Mouse (Mus musculus) gastrocnemius, postnatal 14 days (tissue): ENCODE measurements around the gene Msmp. TPM values are rescaled to one million over a fixed set of nuclear protein-coding genes. Genes with fewer than 3 reads are reported as not detected.

Experiments
- DNase-seq: peaks from one replicate; pipeline ENCODE4 v3.0.0; 2021; ENCODE audit warnings: mixed read lengths
- intact Hi-C: fragments of 180-260 bp; cut with DNase I; formaldehyde crosslinking; loops from one replicate; pipeline ENCODE4 v1.15.1; 2025; ENCODE audit warnings: low total_unique reads
- microRNA-seq, 2 experiments: library from miRNA; unstranded; fragments of <30 nt; microRNA quantifications; one replicate each; pipeline ENCODE4 v1.2.0; 2021
- total RNA-seq, 2 experiments: library from RNA; stranded (reverse); gene quantifications; 2 replicates each; pipeline ENCODE4 v1.2.3; 2021

Gene Msmp
- total RNA-seq, 2 experiments from 2014 or later = 0.29 TPM; not detected in 1

GRCm38 (mm10) chr4:43542044-43542443 is 42.2 kb downstream of the Msmp start:
- no peak for DNase-seq
- intact Hi-C loops = no loop called here

- DNase-seq = no peak
- intact Hi-C loops = no loop called here
These were observed 48.3 kb downstream of the Msmp start for GRCm38 (mm10) chr4:43536031-43536430.

DNA sequence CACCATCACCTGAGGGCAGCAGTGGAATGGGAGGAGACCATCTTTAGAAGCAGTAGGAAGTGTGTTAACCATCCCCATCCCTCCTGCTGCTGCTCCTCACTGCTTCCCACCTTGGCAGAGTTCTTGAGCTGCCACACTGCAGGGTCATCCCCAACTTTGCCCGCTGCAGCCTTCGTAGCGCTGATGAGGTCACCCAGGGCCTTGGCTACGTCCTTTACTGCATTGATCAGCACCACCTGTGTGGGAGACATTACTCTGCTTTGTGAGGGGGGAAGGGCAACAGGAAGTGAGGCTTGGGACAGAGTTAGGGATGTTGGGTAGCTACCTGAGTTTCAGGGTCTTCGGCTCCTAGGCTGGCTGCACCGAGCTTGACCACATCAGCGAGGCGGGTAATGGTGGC is 48.7 kb downstream of the Msmp start:
- intact Hi-C loops = no loop called here

GRCm38 (mm10) chr4:43533270-43533669 is 51.0 kb downstream of the Msmp start:
- no peak for DNase-seq
- intact Hi-C loops = loop anchor here (5.0 kb wide), 1 partner anchor 94 kb away; no protein-coding TSS in a partner anchor

More for the DNA sequence above, 48.7 kb downstream of the Msmp start:
- no peak for DNase-seq

Small RNA genes within 50 kb of the gene (microRNA-seq; reads per million reads assigned to microRNA genes)
- gene Gm25262 = 0 to 0.32 reads per million in 2 experiments

Other genes with a start within 250 kb of the Msmp start
- 10 to 100 TPM; 19.6 to 20.6 TPM for gene Rusc2, start 202.5 kb downstream of the Msmp start, total RNA-seq
- not detected for gene Fam166b, start 155.4 kb downstream of the Msmp start, total RNA-seq
- gene Tesk1, start 142.6 kb downstream of the Msmp start, total RNA-seq = 10 to 100 TPM; 25.2 to 28.0 TPM
- gene Cd72, start 129.9 kb downstream of the Msmp start, total RNA-seq = not detected
- gene Sit1, start 100.8 kb downstream of the Msmp start, total RNA-seq = not detected
- gene Ccdc107, start 91.6 kb downstream of the Msmp start, total RNA-seq = 10 to 100 TPM; 25.7 to 25.9 TPM
- gene Arhgef39, start 84.8 kb downstream of the Msmp start, total RNA-seq = 1 to 10 TPM; 1.3 to 1.6 TPM
- gene Car9, start 77.5 kb downstream of the Msmp start, total RNA-seq = 1 to 10 TPM; 2.1 to 2.9 TPM
- gene Tpm2, start 60.7 kb downstream of the Msmp start, total RNA-seq = 1,000 to 10,000 TPM; 8,430 to 9,008 TPM
- 10 to 100 TPM; 38.7 to 45.6 TPM for gene Creb3, start 22.2 kb downstream of the Msmp start, total RNA-seq
- gene Tln1, start 21.8 kb downstream of the Msmp start, total RNA-seq = 10 to 100 TPM; 67.6 to 77.4 TPM
- gene Rgp1, start 5.8 kb downstream of the Msmp start, total RNA-seq = 10 to 100 TPM; 21.9 to 22.3 TPM
- 1 to 10 TPM; 5.1 to 6.2 TPM for gene Gba2, start 5.6 kb downstream of the Msmp start, total RNA-seq
- 10 to 100 TPM; 29.5 to 31.4 TPM for gene Npr2, start 47.4 kb upstream of the Msmp start, total RNA-seq
- not detected for gene Spag8, start 69.1 kb upstream of the Msmp start, total RNA-seq
- 10 to 100 TPM; 48.5 to 53.8 TPM for gene Hint2, start 72.0 kb upstream of the Msmp start, total RNA-seq
- gene Tmem8b, start 84.5 kb upstream of the Msmp start, total RNA-seq = 1 to 10 TPM; 8.2 to 9.7 TPM
- under 1 TPM; 0.16 to 0.20 TPM for gene Fam221b, start 84.7 kb upstream of the Msmp start, total RNA-seq
- not detected for gene Olfr70, start 116.3 kb upstream of the Msmp start, total RNA-seq
- gene Olfr71, start 125.8 kb upstream of the Msmp start, total RNA-seq = not detected
- 1 to 10 TPM; 1.9 to 2.7 TPM for gene Hrct1, start 142.7 kb upstream of the Msmp start, total RNA-seq
- 1 to 10 TPM; 1.1 to 2.2 TPM for gene Spaar, start 145.5 kb upstream of the Msmp start, total RNA-seq
- gene Olfr159, start 186.5 kb upstream of the Msmp start, total RNA-seq = not detected
- not detected for gene Olfr156, start 239.4 kb upstream of the Msmp start, total RNA-seq